Mouse (Mus musculus): ENCODE data around the gene Brms1. TPM values are rescaled to one million over a fixed set of nuclear protein-coding genes. Genes with fewer than 3 reads are reported as not detected.

The Brms1 gene
- 84.9 TPM for polyA plus RNA-seq (2017; shearing (Covaris generic))

DNA sequence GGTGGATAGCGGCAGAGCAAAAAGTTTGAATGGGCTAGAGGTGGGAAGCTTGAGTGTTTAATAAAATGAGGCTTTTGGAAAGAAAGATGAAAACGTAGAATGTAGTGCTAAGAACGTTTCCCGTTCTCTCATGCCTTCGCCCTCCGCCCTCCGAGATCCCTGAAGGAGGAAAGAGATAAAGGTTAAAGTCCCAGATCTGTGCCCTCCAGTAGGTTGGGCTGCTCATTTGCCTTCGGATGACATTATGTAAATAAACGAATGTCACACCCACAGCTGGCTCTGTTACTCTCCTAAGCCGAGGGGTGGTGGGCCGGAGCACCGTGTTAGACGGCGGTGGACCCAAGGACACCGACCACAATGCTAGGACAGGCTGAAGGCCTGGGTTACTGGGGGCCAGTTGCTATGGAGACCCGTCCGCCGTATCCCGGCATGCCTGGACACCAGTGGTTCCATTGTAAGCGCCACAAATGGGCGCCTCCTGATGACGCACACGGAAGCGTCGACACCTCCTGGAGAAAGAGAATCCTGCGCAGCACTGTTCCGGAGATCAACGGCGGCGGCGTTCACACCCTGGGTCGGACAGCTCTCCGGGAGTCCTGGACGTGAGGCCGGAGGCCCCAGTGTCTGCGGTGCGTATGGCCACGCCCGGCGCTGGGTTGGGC lies at the start of gene Brms1:
Gene Brms1 (plus strand): TSS at position 493 of the 662 bp plus-strand sequence.

GRCm38 (mm10) chr19:5023621-5024479 lies 17.3 kb upstream of the Brms1 start, which contains the start of gene Slc29a2:
Gene Slc29a2 (plus strand): TSS chr19:5023860.

DNA sequence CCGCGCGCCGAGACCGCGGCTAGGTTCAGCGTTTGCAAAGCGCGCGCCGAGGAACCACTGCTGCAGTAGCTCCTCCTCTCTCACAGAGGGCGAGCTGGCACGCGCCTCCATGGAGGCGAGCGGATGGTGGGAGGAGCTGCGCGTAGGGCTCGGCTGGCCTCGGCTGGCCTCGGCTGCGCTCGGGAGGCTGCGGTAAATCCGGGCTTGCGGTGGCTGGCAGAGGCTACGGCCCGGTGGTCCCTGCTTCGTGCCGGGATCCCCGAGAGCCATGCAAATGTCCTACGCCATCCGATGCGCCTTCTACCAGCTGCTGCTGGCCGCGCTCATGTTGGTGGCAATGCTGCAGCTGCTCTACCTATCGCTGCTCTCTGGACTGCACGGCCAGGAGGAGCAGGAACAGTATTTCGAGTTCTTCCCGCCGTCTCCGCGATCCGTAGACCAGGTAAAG lies 2.4 kb upstream of the Brms1 start, which contains the start of the genes B4gat1 and AC124502.3:
Gene B4gat1 (plus strand): TSS at position 118 of the 448 bp plus-strand sequence.
Gene AC124502.3 (plus strand): TSS at position 183 of the 448 bp plus-strand sequence.

GRCm38 (mm10) chr19:5050047-5050905 lies 9.1 kb downstream of the Brms1 start, which contains the start of gene Rin1:
Gene Rin1 (plus strand): TSS chr19:5050481.

GRCm38 (mm10) chr19:5067867-5068569 lies 26.9 kb downstream of the Brms1 start, which contains the start of gene Cd248:
Gene Cd248 (plus strand): TSS chr19:5068078.

DNA sequence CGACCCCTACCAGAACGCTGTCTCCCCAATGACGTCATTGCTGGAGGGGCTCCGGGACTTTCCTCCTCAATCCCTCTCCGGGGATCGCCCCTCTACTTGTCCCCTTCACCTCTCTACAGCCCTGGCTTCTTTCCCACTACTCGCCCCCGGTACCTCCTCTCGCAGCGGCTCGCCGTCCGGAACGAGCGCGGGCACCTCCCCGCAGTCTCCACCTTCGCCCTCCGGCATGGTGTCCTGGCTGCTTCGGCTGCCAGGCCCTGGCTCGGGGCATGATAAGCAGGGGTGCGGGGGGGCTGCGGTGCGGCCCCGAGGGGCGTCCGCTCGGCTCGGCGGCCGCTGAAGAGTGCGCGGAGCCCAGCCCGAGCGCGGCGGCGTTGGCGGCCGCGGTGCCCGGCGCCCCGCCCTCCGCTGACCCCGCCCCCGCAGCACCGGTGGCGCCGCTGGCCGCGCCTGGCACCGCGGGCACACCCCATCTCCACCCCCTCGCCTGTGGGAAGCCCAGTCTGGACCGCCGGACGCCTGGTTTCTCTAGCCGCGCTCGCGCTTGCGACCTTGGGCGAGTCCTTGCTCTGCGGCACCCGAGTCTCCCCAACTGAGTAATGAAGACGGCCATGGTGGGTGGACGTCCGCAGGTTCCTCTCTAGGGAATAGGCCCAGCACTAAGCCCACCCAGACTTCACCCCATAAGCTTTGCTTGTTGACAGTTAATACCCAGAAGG lies 44.1 kb downstream of the Brms1 start, which contains the start of gene Tmem151a:
Gene Tmem151a (minus strand): TSS at position 387 of the 719 bp plus-strand sequence.

DNA sequence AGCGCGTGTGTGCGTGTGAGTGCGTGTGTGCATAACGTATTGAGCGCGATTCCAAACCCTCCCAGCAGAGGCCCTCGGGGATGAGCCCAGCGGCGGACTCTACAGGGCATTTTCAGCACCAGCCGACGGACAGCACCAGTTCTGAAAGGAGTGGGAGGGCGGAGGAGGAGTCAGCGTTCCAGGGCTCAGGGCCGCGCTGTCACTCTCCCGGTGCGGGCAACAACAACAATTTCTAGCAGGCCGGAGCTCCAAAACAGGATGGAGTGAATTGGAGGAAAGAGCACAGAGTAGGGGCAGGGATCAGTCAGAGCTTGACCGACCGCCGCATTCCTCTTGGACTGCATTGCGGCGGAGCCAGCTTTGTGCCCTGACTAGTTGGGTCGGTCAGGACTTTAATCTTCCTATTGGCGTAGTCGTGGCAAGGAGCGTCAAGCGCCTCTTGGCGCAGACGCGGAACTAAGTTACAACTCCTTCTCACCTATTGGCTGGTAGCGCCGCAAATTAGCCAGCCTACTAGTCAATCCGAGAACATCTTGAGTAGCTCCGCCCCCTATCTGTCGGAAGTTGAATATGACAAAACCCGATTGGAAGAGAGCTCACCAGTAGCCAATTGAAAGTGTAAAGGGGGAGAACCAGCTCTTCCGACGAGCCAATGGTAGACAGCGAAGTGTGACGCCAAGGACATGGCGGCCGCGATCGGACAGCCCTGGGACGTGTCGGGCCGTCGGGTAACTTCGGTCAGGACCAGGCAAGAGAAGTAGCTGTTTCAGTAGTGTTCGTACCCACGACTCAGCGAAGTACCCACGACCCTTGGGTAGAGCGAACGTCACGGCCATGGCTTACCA lies 47.0 kb downstream of the Brms1 start, which contains the start of gene Yif1a:
Gene Yif1a (plus strand): TSS at position 655 of the 845 bp plus-strand sequence.

GRCm38 (mm10) chr19:5098363-5099143 lies 57.4 kb downstream of the Brms1 start, which contains the start of gene Cnih2:
Gene Cnih2 (minus strand): TSS chr19:5098521.

Other genes with a start within 250 kb of the Brms1 start
- 44.4 TPM for gene Rbm4, start 247.5 kb upstream of the Brms1 start, polyA plus RNA-seq (2017; shearing (Covaris generic))
- gene Gm21992, start 229.7 kb upstream of the Brms1 start, polyA plus RNA-seq (2017; shearing (Covaris generic)) = 19.3 TPM
- 78.0 TPM for gene Rbm14, start 229.7 kb upstream of the Brms1 start, polyA plus RNA-seq (2017; shearing (Covaris generic))
- 30.5 TPM for gene Ccs, start 202.0 kb upstream of the Brms1 start, polyA plus RNA-seq (2017; shearing (Covaris generic))
- gene Ccdc87, start 202.0 kb upstream of the Brms1 start, polyA plus RNA-seq (2017; shearing (Covaris generic)) = 0.11 TPM
- gene Ctsf, start 186.2 kb upstream of the Brms1 start, polyA plus RNA-seq (2017; shearing (Covaris generic)) = 8.5 TPM
- gene Actn3, start 163.4 kb upstream of the Brms1 start, polyA plus RNA-seq (2017; shearing (Covaris generic)) = not detected
- gene Zdhhc24, start 162.7 kb upstream of the Brms1 start, polyA plus RNA-seq (2017; shearing (Covaris generic)) = 3.8 TPM
- gene Bbs1, start 134.7 kb upstream of the Brms1 start, polyA plus RNA-seq (2017; shearing (Covaris generic)) = 0.37 TPM
- gene Dpp3, start 113.1 kb upstream of the Brms1 start, polyA plus RNA-seq (2017; shearing (Covaris generic)) = 59.5 TPM
- gene Peli3, start 98.2 kb upstream of the Brms1 start, polyA plus RNA-seq (2017; shearing (Covaris generic)) = 1.1 TPM
- 37.5 TPM for gene Mrpl11, start 79.2 kb upstream of the Brms1 start, polyA plus RNA-seq (2017; shearing (Covaris generic))
- gene Npas4, start 51.0 kb upstream of the Brms1 start, polyA plus RNA-seq (2017; shearing (Covaris generic)) = not detected
- gene Slc29a2, start 17.5 kb upstream of the Brms1 start, polyA plus RNA-seq (2017; shearing (Covaris generic)) = 2.2 TPM
- 3.6 TPM for gene B4gat1, start 2.5 kb upstream of the Brms1 start, polyA plus RNA-seq (2017; shearing (Covaris generic))
- gene AC124502.3, start 2.5 kb upstream of the Brms1 start, polyA plus RNA-seq (2017; shearing (Covaris generic)) = 2.4 TPM
- gene Rin1, start 9.1 kb downstream of the Brms1 start, polyA plus RNA-seq (2017; shearing (Covaris generic)) = 0.35 TPM
- not detected for gene Cd248, start 26.7 kb downstream of the Brms1 start, polyA plus RNA-seq (2017; shearing (Covaris generic))
- gene Tmem151a, start 44.2 kb downstream of the Brms1 start, polyA plus RNA-seq (2017; shearing (Covaris generic)) = 0.57 TPM
- gene Yif1a, start 47.2 kb downstream of the Brms1 start, polyA plus RNA-seq (2017; shearing (Covaris generic)) = 28.5 TPM
- gene Cnih2, start 57.2 kb downstream of the Brms1 start, polyA plus RNA-seq (2017; shearing (Covaris generic)) = 0.87 TPM
- gene Rab1b, start 65.7 kb downstream of the Brms1 start, polyA plus RNA-seq (2017; shearing (Covaris generic)) = 151 TPM
- 2.6 TPM for gene Klc2, start 77.2 kb downstream of the Brms1 start, polyA plus RNA-seq (2017; shearing (Covaris generic))
- 95.2 TPM for gene Pacs1, start 231.8 kb downstream of the Brms1 start, polyA plus RNA-seq (2017; shearing (Covaris generic))

Data from effector memory CD4-positive, alpha-beta T cell, adult 5 months (primary cell).